ENCODE assay signal across 16 mouse cellular contexts in the genomic region with DNA sequence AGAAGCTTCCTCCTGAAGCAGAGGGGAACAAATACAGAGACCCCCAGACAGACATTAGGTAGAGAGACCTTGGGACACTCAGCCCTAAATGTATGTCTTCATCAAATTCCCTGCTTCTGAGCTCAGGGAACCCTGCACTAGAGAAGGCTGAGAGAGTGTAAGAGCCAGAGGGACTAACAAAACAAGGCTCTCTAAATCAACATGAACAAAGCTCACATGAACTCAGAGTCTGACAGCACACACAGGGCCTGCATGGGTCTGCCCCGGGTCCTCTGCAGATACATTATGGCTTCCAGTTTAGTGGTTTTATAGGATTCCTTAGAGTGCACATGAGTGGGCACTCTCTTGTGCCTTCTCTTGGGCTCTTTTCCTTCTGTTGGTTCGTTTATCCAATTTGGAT.
"Had no signal": no experiment of that assay in that cellular context is flagged by ENCODE, and none has a peak within 500 bp of the region (broad histone marks: within the 10 kb centered on the region; RNA-seq: fewer than 3 reads in every experiment).

No protein-coding gene starts in this region.

- H3K27ac ChIP-seq: neural tube, embryonic 13.5 days; neural tube, embryonic 15.5 days; stomach, embryonic 15.5 days; stomach, postnatal 0 days had no signal

- H3K9me3 ChIP-seq: neural tube, embryonic 13.5 days; neural tube, embryonic 15.5 days; stomach, embryonic 15.5 days had no signal

- H3K27me3 ChIP-seq: neural tube, embryonic 13.5 days; neural tube, embryonic 15.5 days; stomach, embryonic 15.5 days had no signal

- DNase-seq: retina, postnatal 1 day; right cerebral cortex, adult 18-20 months; right cerebral cortex, postnatal 14 days; right cerebral cortex, postnatal 25 days; right cerebral cortex, postnatal 4 days; spleen, adult 18-20 months; thymus, adult 18-20 months; thymus, adult 2 months; thymus, postnatal 14 days; thymus, postnatal 25 days; thymus, postnatal 36 days; thymus, postnatal 4 days had no signal

- H3K4me2 ChIP-seq: neural tube, embryonic 13.5 days; neural tube, embryonic 15.5 days; stomach, embryonic 15.5 days had no signal

- H3K36me3 ChIP-seq: neural tube, embryonic 13.5 days; neural tube, embryonic 15.5 days; stomach, embryonic 15.5 days had no signal

- H3K9ac ChIP-seq: neural tube, embryonic 13.5 days; neural tube, embryonic 15.5 days; stomach, embryonic 15.5 days had no signal

- H3K4me1 ChIP-seq: neural tube, embryonic 13.5 days; neural tube, embryonic 15.5 days had no signal

- H3K4me3 ChIP-seq: neural tube, embryonic 13.5 days; neural tube, embryonic 15.5 days; stomach, embryonic 15.5 days had no signal
